ENCODE assay signal across 22 mouse cellular contexts in the genomic region with DNA sequence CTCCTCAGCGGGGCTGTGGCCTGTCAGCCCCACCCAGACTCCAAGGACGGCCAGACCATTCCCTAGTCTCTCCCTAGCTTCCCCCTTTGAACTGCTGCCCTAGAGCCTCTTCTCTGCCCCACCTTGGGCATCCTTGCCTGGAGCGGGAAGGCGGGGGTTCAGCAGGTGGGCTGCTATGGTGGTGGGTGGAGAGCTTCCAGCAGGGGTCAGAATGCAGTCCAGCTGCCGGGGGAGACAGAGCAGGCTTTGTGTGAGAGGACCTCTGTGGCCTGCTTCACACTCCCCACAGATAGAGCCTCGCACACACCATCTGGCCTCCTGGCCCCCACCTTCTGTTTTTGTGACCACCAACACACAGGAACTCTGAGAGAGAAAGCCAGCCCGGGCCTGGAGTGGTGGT. TPM values are rescaled to one million over a fixed set of nuclear protein-coding genes. Genes with fewer than 3 reads are reported as not detected.
DNase-seq lines count a peak whose midpoint lies in the region; ATAC-seq lines count a peak whose summit lies in the region.
"Had no signal": no experiment of that assay in that cellular context is flagged by ENCODE, and none has a peak within 500 bp of the region (broad histone marks: within the 10 kb centered on the region; RNA-seq: fewer than 3 reads in every experiment).

No protein-coding gene starts in this region.

- no peak overlapping the region for H3K4me2 ChIP-seq in hindbrain, embryonic 14.5 days (replicated peaks)
- no peak overlapping the region for H3K4me2 ChIP-seq in forebrain, embryonic 11.5 days (ENCODE audit: low read depth, low read length, severe bottlenecking)
- H3K4me2 ChIP-seq in forebrain, embryonic 12.5 days: no peak overlapping the region
- H3K4me2 ChIP-seq: embryonic facial prominence, embryonic 12.5 days; hindbrain, embryonic 15.5 days; neural tube, embryonic 12.5 days had no signal

- H3K27me3 ChIP-seq in hindbrain, embryonic 10.5 days (ENCODE audit: insufficient read depth, poor library complexity, severe bottlenecking): no peaks in the 10 kb centered on the region; the same call in 1 of the 2 replicates
- no peaks in the 10 kb centered on the region for H3K27me3 ChIP-seq in hindbrain, embryonic 14.5 days (ENCODE audit: control insufficient read depth, insufficient read depth, low read length)
- H3K27me3 ChIP-seq in limb, embryonic 10.5 days (ENCODE audit: low read depth, poor library complexity, severe bottlenecking): no peaks in the 10 kb centered on the region
- H3K27me3 ChIP-seq in forebrain, embryonic 11.5 days (ENCODE audit: control insufficient read depth, insufficient read depth, low read length): no peaks in the 10 kb centered on the region
- H3K27me3 ChIP-seq in forebrain, embryonic 12.5 days: peaks cover 12% of the 10 kb centered on the region
- H3K27me3 ChIP-seq: embryonic facial prominence, embryonic 12.5 days; hindbrain, embryonic 15.5 days; neural tube, embryonic 12.5 days had no signal

- DNase-seq in cerebellum, postnatal 10 days: peak; percentile 62 to 80
- no peak for DNase-seq in cerebellum, postnatal 36 days
- peak; percentile 55 for DNase-seq in hindbrain, embryonic 10.5 days (ENCODE audit: low spot score)
- DNase-seq in hindbrain, embryonic 14.5 days (ENCODE audit: low spot score): no peak
- DNase-seq in ZHBTc4 (ENCODE audit: low read depth, low spot score): peak; percentile 41
- DNase-seq in limb, embryonic 10.5 days (ENCODE audit: low spot score): no peak
- DNase-seq in forebrain, embryonic 11.5 days (ENCODE audit: low spot score): no peak
- DNase-seq: adrenal gland, postnatal 25 days; cerebellum, adult 9-10 months; kidney, adult 18-20 months; layer of hippocampus, postnatal 36 days; liver, postnatal 0 days; lung, postnatal 36 days; midbrain, embryonic 14.5 days; thymus, postnatal 25 days had no signal

- no peak; the same call in 1 of the 2 replicates for ATAC-seq in hindbrain, embryonic 14.5 days (ENCODE audit: low FRiP score)
- ATAC-seq in forebrain, embryonic 11.5 days (replicated peaks; ENCODE audit: low FRiP score): no peak
- no peak for ATAC-seq in forebrain, embryonic 12.5 days (ENCODE audit: low FRiP score)
- ATAC-seq: activated CD4-positive, CD25-positive, alpha-beta regulatory T cell, adult 4 months; liver, postnatal 0 days had no signal

- H3K36me3 ChIP-seq in hindbrain, embryonic 10.5 days: no peaks in the 10 kb centered on the region
- no peaks in the 10 kb centered on the region for H3K36me3 ChIP-seq in hindbrain, embryonic 14.5 days (replicated peaks; ENCODE audit: control insufficient read depth, insufficient read depth)
- H3K36me3 ChIP-seq in limb, embryonic 10.5 days: no peaks in the 10 kb centered on the region
- no peaks in the 10 kb centered on the region for H3K36me3 ChIP-seq in forebrain, embryonic 11.5 days (ENCODE audit: control insufficient read depth, insufficient read depth, low read length)
- H3K36me3 ChIP-seq in forebrain, embryonic 12.5 days (replicated peaks): no peaks in the 10 kb centered on the region
- H3K36me3 ChIP-seq: embryonic facial prominence, embryonic 12.5 days; hindbrain, embryonic 15.5 days; neural tube, embryonic 12.5 days had no signal

- peak overlapping the region; percentile 78 for H3K27ac ChIP-seq in hindbrain, embryonic 10.5 days
- H3K27ac ChIP-seq in hindbrain, embryonic 14.5 days: no peak overlapping the region
- H3K27ac ChIP-seq in limb, embryonic 10.5 days: peak overlapping the region; percentile 94
- no peak overlapping the region for H3K27ac ChIP-seq in forebrain, embryonic 11.5 days (ENCODE audit: low read depth, low read length)
- no peak overlapping the region for H3K27ac ChIP-seq in forebrain, embryonic 12.5 days
- H3K27ac ChIP-seq: embryonic facial prominence, embryonic 12.5 days; hindbrain, embryonic 15.5 days; neural tube, embryonic 12.5 days had no signal

- WGBS in hindbrain, embryonic 10.5 days: 27% methylated on average over 7 of the region's 7 CpGs
- 30% methylated on average over 6 of the region's 7 CpGs for WGBS in hindbrain, embryonic 14.5 days
- WGBS in limb, embryonic 10.5 days: 25% methylated on average over 7 of the region's 7 CpGs
- WGBS in forebrain, embryonic 11.5 days: 35% methylated on average over 6 of the region's 7 CpGs
- 51% methylated on average over 7 of the region's 7 CpGs for WGBS in forebrain, embryonic 12.5 days

- H3K9me3 ChIP-seq in hindbrain, embryonic 10.5 days: no peaks in the 10 kb centered on the region
- no peaks in the 10 kb centered on the region for H3K9me3 ChIP-seq in hindbrain, embryonic 14.5 days (ENCODE audit: control insufficient read depth, low read length)
- no peaks in the 10 kb centered on the region for H3K9me3 ChIP-seq in limb, embryonic 10.5 days (replicated peaks)
- no peaks in the 10 kb centered on the region for H3K9me3 ChIP-seq in forebrain, embryonic 11.5 days (ENCODE audit: control insufficient read depth, low read length)
- no peaks in the 10 kb centered on the region for H3K9me3 ChIP-seq in forebrain, embryonic 12.5 days
- H3K9me3 ChIP-seq: embryonic facial prominence, embryonic 12.5 days; hindbrain, embryonic 15.5 days; neural tube, embryonic 12.5 days had no signal

- no peak overlapping the region for H3K9ac ChIP-seq in hindbrain, embryonic 14.5 days
- H3K9ac ChIP-seq in forebrain, embryonic 11.5 days (ENCODE audit: low read length): no peak overlapping the region
- H3K9ac ChIP-seq in forebrain, embryonic 12.5 days: no peak overlapping the region
- H3K9ac ChIP-seq: embryonic facial prominence, embryonic 12.5 days; hindbrain, embryonic 15.5 days; liver, postnatal 0 days; neural tube, embryonic 12.5 days had no signal

- peaks cover 67% of the 10 kb centered on the region for H3K4me1 ChIP-seq in hindbrain, embryonic 10.5 days (replicated peaks)
- no peaks in the 10 kb centered on the region for H3K4me1 ChIP-seq in hindbrain, embryonic 14.5 days (replicated peaks; ENCODE audit: control insufficient read depth, insufficient read depth, low read length)
- peaks cover 75% of the 10 kb centered on the region for H3K4me1 ChIP-seq in limb, embryonic 10.5 days
- H3K4me1 ChIP-seq in forebrain, embryonic 11.5 days (replicated peaks; ENCODE audit: control insufficient read depth, insufficient read depth, low read length): 0 out of 2 replicates have a peak, but pooled peaks cover 2% of the 10 kb centered on the region
- peaks cover 10% of the 10 kb centered on the region; the same call in 1 of the 2 replicates for H3K4me1 ChIP-seq in forebrain, embryonic 12.5 days
- H3K4me1 ChIP-seq: hindbrain, embryonic 15.5 days had no signal

- no peak overlapping the region for H3K4me3 ChIP-seq in hindbrain, embryonic 10.5 days
- H3K4me3 ChIP-seq in hindbrain, embryonic 14.5 days (replicated peaks; ENCODE audit: low read length): no peak overlapping the region
- no peak overlapping the region for H3K4me3 ChIP-seq in limb, embryonic 10.5 days
- no peak overlapping the region for H3K4me3 ChIP-seq in forebrain, embryonic 11.5 days (ENCODE audit: low read depth, low read length)
- H3K4me3 ChIP-seq in forebrain, embryonic 12.5 days (replicated peaks): no peak overlapping the region
- H3K4me3 ChIP-seq: embryonic facial prominence, embryonic 12.5 days; hindbrain, embryonic 15.5 days; neural tube, embryonic 12.5 days had no signal

RNA-seq across cellular contexts. Expression of a gene that starts 10.6 kb away (rescaled TPM):
- polyA plus RNA-seq in hindbrain, embryonic 10.5 days (2016; fragmentation: Nextera tagmentation; extraction: Ambion mirVana): 0.56 and 1.0 TPM in 2 replicates
- 3.5 and 4.9 TPM in 2 replicates for polyA plus RNA-seq in hindbrain, embryonic 14.5 days (2014; fragmentation: Nextera tagmentation; extraction: Ambion mirVana)
- 0.26 and 0.64 TPM in 2 replicates for polyA plus RNA-seq in limb, embryonic 10.5 days (2016; fragmentation: Nextera tagmentation; extraction: Ambion mirVana)
- polyA plus RNA-seq in forebrain, embryonic 11.5 days (2014; fragmentation: Nextera tagmentation; extraction: Ambion mirVana): 1.4 and 2.3 TPM in 2 replicates
- 1.6 and 1.8 TPM in 2 replicates for polyA plus RNA-seq in forebrain, embryonic 12.5 days (2016; fragmentation: Nextera tagmentation; extraction: Ambion mirVana)
- polyA plus RNA-seq: activated CD4-positive, CD25-positive, alpha-beta regulatory T cell, adult 4 months had no signal

RNA-seq across cellular contexts. Expression of a gene that starts 11.2 kb away (rescaled TPM):
- 0.05 and 0.14 TPM in 2 replicates for polyA plus RNA-seq in hindbrain, embryonic 10.5 days (2016; fragmentation: Nextera tagmentation; extraction: Ambion mirVana)
- not detected in 2 replicates for polyA plus RNA-seq in hindbrain, embryonic 14.5 days (2014; fragmentation: Nextera tagmentation; extraction: Ambion mirVana)
- not detected in 2 replicates for polyA plus RNA-seq in limb, embryonic 10.5 days (2016; fragmentation: Nextera tagmentation; extraction: Ambion mirVana)
- polyA plus RNA-seq in forebrain, embryonic 11.5 days (2014; fragmentation: Nextera tagmentation; extraction: Ambion mirVana): not detected in 2 replicates
- not detected in 2 replicates for polyA plus RNA-seq in forebrain, embryonic 12.5 days (2016; fragmentation: Nextera tagmentation; extraction: Ambion mirVana)
- polyA plus RNA-seq: activated CD4-positive, CD25-positive, alpha-beta regulatory T cell, adult 4 months; liver, postnatal 0 days; midbrain, embryonic 14.5 days; neural tube, embryonic 12.5 days; small intestine, adult 2 months; stomach, embryonic 14.5 days had no signal

RNA-seq across cellular contexts. Expression of a gene that starts 29.1 kb away (rescaled TPM):
- 1.1 and 1.4 TPM in 2 replicates for polyA plus RNA-seq in hindbrain, embryonic 10.5 days (2016; fragmentation: Nextera tagmentation; extraction: Ambion mirVana)
- polyA plus RNA-seq in hindbrain, embryonic 14.5 days (2014; fragmentation: Nextera tagmentation; extraction: Ambion mirVana): 8.8 and 11.0 TPM in 2 replicates
- 0.58 and 0.68 TPM in 2 replicates for polyA plus RNA-seq in limb, embryonic 10.5 days (2016; fragmentation: Nextera tagmentation; extraction: Ambion mirVana)
- polyA plus RNA-seq in forebrain, embryonic 11.5 days (2014; fragmentation: Nextera tagmentation; extraction: Ambion mirVana): 0.80 and 0.99 TPM in 2 replicates
- polyA plus RNA-seq in forebrain, embryonic 12.5 days (2016; fragmentation: Nextera tagmentation; extraction: Ambion mirVana): 0.91 and 1.5 TPM in 2 replicates
- polyA plus RNA-seq: activated CD4-positive, CD25-positive, alpha-beta regulatory T cell, adult 4 months; liver, postnatal 0 days; small intestine, adult 2 months had no signal

RNA-seq across cellular contexts. Expression of a gene that starts 39.9 kb away (rescaled TPM):
- polyA plus RNA-seq in hindbrain, embryonic 10.5 days (2016; fragmentation: Nextera tagmentation; extraction: Ambion mirVana): 1.6 and 1.9 TPM in 2 replicates
- 8.0 and 11.2 TPM in 2 replicates for polyA plus RNA-seq in hindbrain, embryonic 14.5 days (2014; fragmentation: Nextera tagmentation; extraction: Ambion mirVana)
- polyA plus RNA-seq in limb, embryonic 10.5 days (2016; fragmentation: Nextera tagmentation; extraction: Ambion mirVana): 0.53 and 1.7 TPM in 2 replicates
- 1.5 and 1.6 TPM in 2 replicates for polyA plus RNA-seq in forebrain, embryonic 11.5 days (2014; fragmentation: Nextera tagmentation; extraction: Ambion mirVana)
- polyA plus RNA-seq in forebrain, embryonic 12.5 days (2016; fragmentation: Nextera tagmentation; extraction: Ambion mirVana): 1.2 TPM in 2 replicates
- polyA plus RNA-seq: small intestine, adult 2 months had no signal

Comparison
In these comparisons a context has a peak if more than half of its experiments do, and no peak if none do; other contexts are left out.
1. DNase-seq: peak in cerebellum, postnatal 10 days (2 of 2), hindbrain, embryonic 10.5 days (single experiment) and ZHBTc4 (single experiment); none in cerebellum, postnatal 36 days (0 of 2), hindbrain, embryonic 14.5 days (single experiment), limb, embryonic 10.5 days (single experiment) and forebrain, embryonic 11.5 days (single experiment).
2. H3K27ac ChIP-seq: peak in hindbrain, embryonic 10.5 days (single experiment) and limb, embryonic 10.5 days (single experiment); none in hindbrain, embryonic 14.5 days (single experiment), forebrain, embryonic 11.5 days (single experiment) and forebrain, embryonic 12.5 days (single experiment).